Mouse (Mus musculus) midbrain, embryonic 13.5 days (tissue): Measurements from ENCODE around the gene Tmem269. TPM values are rescaled to one million over a fixed set of nuclear protein-coding genes. Genes with fewer than 3 reads are reported as not detected.

ENCODE experiments used
- ATAC-seq: fragments of 200-750 bp; cut with Nextera tagmentation; 2 replicates; pipeline ENCODE4 v1.8.0; 2017; ENCODE audit warnings: mild to moderate bottlenecking, moderate TSS enrichment, moderate library complexity
- H3K27ac ChIP-seq: fragments of 300-500 bp; sonication (generic); 2 replicates; pipeline ENCODE4 v1.5.1; 2015; ENCODE audit warnings: inconsistent platforms, mild to moderate bottlenecking, moderate library complexity
- H3K27me3 ChIP-seq: fragments of 300-500 bp; sonication (generic); 2 replicates; pipeline ENCODE4 v1.6.1; 2015; ENCODE audit warnings: mild to moderate bottlenecking, inconsistent platforms
- H3K36me3 ChIP-seq: fragments of 300-500 bp; sonication (generic); 2 replicates; pipeline ENCODE4 v1.6.1; 2015; ENCODE audit warnings: mild to moderate bottlenecking, inconsistent platforms
- H3K4me1 ChIP-seq: fragments of 300-500 bp; sonication (generic); replicated peaks from 2 replicates; pipeline ENCODE4 v1.6.1; 2015; ENCODE audit warnings: inconsistent platforms
- H3K4me2 ChIP-seq: fragments of 300-500 bp; sonication (generic); replicated peaks from 2 replicates; pipeline ENCODE4 v1.6.1; 2015; ENCODE audit warnings: moderate library complexity, mild to moderate bottlenecking, inconsistent platforms
- H3K4me3 ChIP-seq: fragments of 300-500 bp; sonication (generic); replicated peaks from 2 replicates; pipeline ENCODE4 v1.5.1; 2015; ENCODE audit warnings: mild to moderate bottlenecking, inconsistent platforms
- H3K9ac ChIP-seq: fragments of 300-500 bp; sonication (generic); replicated peaks from 2 replicates; pipeline ENCODE4 v1.6.1; 2015; ENCODE audit warnings: mild to moderate bottlenecking, inconsistent platforms
- H3K9me3 ChIP-seq: fragments of 300-500 bp; sonication (generic); 2 replicates; pipeline ENCODE4 v1.6.1; 2016; ENCODE audit warnings: mild to moderate bottlenecking, inconsistent platforms
- WGBS: fragments of 180-500 bp; shearing (Covaris S2); methylation state at CpG from one replicate; pipeline ENCODE4 v1.1.7; 2015; 5-methylcytosine and 5-hydroxymethylcytosine counted together
- polyA plus RNA-seq: library from polyadenylated mRNA; unstranded; fragments of >200 nt; fragmentation: Nextera tagmentation; extraction: Ambion mirVana; gene quantifications from 2 replicates; pipeline ENCODE4 v1.2.1, GENCODE M21; 2015

The Tmem269 gene
- polyA plus RNA-seq, 1 experiment from 2014 or later, result 0.34 TPM

DNA sequence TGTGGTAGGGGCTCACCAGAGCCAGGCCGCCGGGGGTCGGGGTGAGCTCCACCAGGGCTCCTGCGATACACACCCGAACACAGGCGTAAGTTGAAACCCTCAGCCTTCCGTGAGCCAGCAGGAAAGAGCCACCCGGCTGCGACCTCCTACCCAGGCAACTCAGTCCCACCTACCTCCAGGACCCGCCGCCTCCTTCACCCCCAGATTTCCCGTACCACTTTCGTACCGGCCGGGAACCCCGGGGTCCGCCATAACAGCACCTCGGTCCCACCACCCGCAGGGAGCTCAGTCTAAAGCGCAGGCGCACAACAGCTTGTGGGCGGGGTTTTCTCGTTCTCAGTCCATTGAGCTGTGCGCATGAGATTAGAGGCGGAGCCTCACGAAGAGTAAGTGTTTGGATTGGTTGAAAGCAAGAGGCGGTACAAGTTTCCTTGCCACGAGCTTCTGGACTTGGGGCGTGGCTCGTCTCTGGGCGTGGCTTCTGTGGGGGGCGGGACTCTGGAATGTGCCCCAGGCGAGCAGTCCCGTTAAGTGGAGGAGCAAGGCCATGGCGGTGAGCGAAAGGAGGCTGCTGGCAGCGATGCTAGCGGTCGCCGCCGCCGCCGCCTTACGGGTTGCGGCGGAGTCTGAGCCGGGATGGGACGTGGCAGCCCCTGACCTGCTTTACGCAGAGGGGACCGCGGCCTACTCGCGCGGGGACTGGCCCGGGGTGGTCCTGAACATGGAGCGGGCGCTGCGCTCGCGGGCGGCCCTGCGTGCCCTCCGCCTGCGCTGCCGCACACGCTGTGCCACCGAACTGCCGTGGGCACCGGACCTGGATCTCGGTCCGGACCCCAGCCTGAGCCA, 14.6 kb upstream of the Tmem269 start, which contains the start of the genes AU022252 and P3h1:
AU022252 (minus strand) TSS at position 303 of the 846 bp plus-strand sequence.
P3h1 (plus strand) TSS at position 506 of the 846 bp plus-strand sequence.
- H3K4me1 ChIP-seq, result peaks cover 19% of the 10 kb centered on the region
- peak within 1 kb of the TSS; percentile 85 for H3K9ac ChIP-seq
- peak within 1 kb of the TSS; percentile 81 for H3K4me3 ChIP-seq
- no peaks in the 10 kb centered on the region for H3K27me3 ChIP-seq
- ATAC-seq, result peak; percentile 93
- peak within 1 kb of the TSS; percentile 92 for H3K4me2 ChIP-seq
- WGBS, result under 1% methylated on average over 71 of the region's 71 CpGs
- no peaks in the 10 kb centered on the region for H3K9me3 ChIP-seq
- peak within 1 kb of the TSS; percentile 65 for H3K27ac ChIP-seq
- peaks cover 24% of the 10 kb centered on the region for H3K36me3 ChIP-seq

DNA sequence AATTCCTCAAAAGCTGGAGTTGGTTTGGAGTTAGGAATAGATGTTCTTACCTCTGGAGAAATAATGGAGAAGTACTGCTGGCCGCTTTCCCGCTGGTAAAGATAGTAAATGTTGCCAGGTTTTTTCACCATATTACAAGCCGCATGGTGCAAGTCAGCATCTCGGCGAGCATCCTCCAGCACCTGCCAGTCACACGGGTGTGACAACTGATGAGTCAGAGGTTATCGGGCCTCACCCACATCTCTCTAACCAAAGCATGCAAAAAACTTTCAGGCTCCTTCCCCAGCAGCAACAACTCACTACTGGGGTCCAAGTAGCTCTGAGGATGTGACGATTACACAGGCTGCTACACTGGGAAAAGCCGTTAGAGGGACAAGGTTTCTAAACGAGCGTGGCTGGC, 8.7 kb upstream of the Tmem269 start:
- ATAC-seq, result no peak
- WGBS, result 94% methylated on average over 11 of the region's 11 CpGs
- Histone ChIP-seq H3K9ac (no peak overlapping the region), H3K27me3 (no peaks in the 10 kb centered on the region), H3K4me3 (no peak overlapping the region), H3K36me3 (peaks cover 59% of the 10 kb centered on the region), H3K9me3 (no peaks in the 10 kb centered on the region), H3K27ac (no peak overlapping the region), H3K4me1 (peaks cover 6% of the 10 kb centered on the region), H3K4me2 (no peak overlapping the region)

DNA sequence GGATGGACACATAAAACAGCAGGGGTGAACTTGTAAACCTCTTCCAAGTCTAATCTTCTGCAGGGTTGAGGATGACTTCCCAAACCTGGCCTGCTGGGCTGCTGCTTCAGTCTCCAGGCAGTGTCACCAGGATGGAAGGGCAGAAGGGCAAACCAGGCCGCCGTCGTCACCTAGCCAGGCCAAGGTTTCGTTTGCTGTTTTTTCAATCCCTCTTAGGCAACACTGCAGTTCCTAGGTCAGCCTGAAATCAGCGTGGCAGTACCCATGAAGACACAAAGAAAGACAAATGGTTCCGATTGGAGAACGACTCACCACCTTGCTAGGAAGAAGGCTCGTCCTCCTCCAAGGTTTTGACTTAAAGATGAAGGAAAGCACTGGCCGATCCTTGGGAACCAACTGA, 7.7 kb upstream of the Tmem269 start:
- ATAC-seq, result no peak
- Histone ChIP-seq H3K4me1 (no peaks in the 10 kb centered on the region), H3K27me3 (no peaks in the 10 kb centered on the region), H3K36me3 (peaks cover 59% of the 10 kb centered on the region), H3K4me3 (no peak overlapping the region), H3K4me2 (no peak overlapping the region), H3K9me3 (no peaks in the 10 kb centered on the region), H3K27ac (no peak overlapping the region), H3K9ac (no peak overlapping the region)
- WGBS, result 95% methylated on average over 9 of the region's 9 CpGs

DNA sequence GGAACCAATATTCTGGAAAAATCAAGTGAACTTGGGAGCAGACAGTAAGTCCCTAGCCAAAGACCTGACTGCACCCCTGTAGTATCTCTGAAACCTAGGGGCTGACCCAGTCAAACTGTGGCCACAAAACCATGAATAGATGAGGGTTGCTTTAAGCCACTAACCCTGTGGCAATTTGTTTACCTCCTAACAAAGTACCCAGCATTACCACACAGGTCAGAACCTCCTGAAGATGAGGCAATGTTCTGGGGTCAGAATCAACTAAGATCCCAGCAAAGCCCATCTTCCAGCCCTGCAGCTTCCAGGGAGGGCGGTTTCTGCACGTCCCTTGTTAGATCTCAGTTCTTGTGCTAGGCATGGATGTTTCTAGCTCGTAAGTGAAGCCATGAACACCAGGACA, 6.5 kb upstream of the Tmem269 start:
- no peak for ATAC-seq
- peaks cover 59% of the 10 kb centered on the region for H3K36me3 ChIP-seq
- WGBS, result 91% methylated on average over 3 of the region's 3 CpGs

DNA sequence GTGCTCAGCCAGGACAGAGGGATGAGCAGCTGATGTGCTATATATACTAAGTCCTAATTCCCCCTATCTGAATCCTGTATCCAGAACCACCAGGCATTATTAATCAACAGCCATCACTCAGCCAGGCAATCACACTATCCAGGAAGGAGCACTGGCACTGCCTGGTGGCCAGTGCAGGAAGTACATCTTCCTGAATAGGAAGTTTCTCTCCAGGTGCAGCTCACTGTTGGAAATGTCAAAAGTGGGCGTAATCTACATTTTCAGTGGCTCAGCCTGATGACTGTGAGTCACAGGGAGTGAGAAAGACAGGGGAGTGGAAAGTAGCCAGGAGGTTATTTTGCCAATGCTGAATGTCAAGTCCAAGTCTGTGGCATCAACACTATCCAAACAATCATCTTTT, 5.7 kb upstream of the Tmem269 start:
- no peak overlapping the region for H3K9ac ChIP-seq
- no peaks in the 10 kb centered on the region for H3K9me3 ChIP-seq
- ATAC-seq, result peak; percentile 24; the same call in 1 of the 2 replicates
- no peak overlapping the region for H3K4me2 ChIP-seq
- H3K4me1 ChIP-seq, result no peaks in the 10 kb centered on the region
- peaks cover 59% of the 10 kb centered on the region for H3K36me3 ChIP-seq
- H3K27me3 ChIP-seq, result no peaks in the 10 kb centered on the region
- H3K4me3 ChIP-seq, result no peak overlapping the region
- WGBS, result 88% methylated on average over 1 of the region's 1 CpGs
- H3K27ac ChIP-seq, result no peak overlapping the region

More for the DNA sequence above, 6.5 kb upstream of the Tmem269 start:
- no peak overlapping the region for H3K9ac ChIP-seq
- no peaks in the 10 kb centered on the region for H3K4me1 ChIP-seq
- no peak overlapping the region for H3K4me3 ChIP-seq
- H3K27ac ChIP-seq, result no peak overlapping the region
- H3K9me3 ChIP-seq, result no peaks in the 10 kb centered on the region
- no peak overlapping the region for H3K4me2 ChIP-seq
- no peaks in the 10 kb centered on the region for H3K27me3 ChIP-seq

DNA sequence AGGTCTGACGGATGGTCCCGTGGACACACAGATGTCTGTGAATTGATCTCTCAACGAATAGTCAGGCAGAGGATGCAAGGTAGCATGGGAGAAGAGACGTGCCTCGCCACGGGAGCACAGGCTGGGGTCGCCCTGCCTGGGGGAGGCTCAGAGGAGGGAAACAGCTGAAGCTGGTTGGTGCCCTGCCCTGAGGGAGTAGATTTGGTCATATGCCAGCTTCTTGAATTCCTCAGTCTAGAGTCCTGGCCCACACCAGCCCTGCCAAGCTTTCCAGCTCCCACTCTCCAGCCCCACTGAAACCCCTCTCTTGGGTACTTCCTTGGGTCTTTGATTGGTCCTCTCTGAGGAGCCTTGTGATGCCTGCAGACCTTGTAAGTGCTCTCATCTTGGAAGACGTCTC, 1.4 kb downstream of the Tmem269 start:
- 83% methylated on average over 8 of the region's 8 CpGs for WGBS
- Histone ChIP-seq H3K4me2 (no peak overlapping the region), H3K36me3 (no peaks in the 10 kb centered on the region), H3K27ac (no peak overlapping the region), H3K4me1 (0 out of 2 replicates have a peak, but pooled peaks cover 5% of the 10 kb centered on the region), H3K9ac (no peak overlapping the region), H3K27me3 (no peaks in the 10 kb centered on the region), H3K4me3 (no peak overlapping the region), H3K9me3 (no peaks in the 10 kb centered on the region)
- no peak for ATAC-seq

DNA sequence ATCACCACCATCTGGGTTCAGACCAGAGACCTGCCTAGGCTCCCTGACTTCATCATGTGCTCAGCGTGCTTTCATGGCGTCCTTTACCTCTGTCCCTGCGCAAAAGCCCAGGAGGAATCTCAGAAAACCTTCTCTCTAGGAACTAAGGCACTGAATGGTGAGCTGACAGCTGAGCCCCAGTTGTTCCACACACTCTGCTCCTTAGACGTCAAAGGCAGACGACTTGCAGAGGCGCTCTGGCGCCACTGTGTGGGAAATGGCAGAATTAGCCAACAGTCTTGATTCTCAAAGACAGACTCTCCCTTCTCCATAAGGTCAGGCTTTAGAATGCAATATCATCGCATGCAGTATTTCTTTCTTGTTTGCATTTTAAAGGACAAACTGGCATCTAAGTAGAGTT, 13.3 kb downstream of the Tmem269 start:
- no peak overlapping the region for H3K27ac ChIP-seq
- no peaks in the 10 kb centered on the region for H3K9me3 ChIP-seq
- no peak overlapping the region for H3K9ac ChIP-seq
- H3K4me2 ChIP-seq, result no peak overlapping the region
- no peak overlapping the region for H3K4me3 ChIP-seq
- no peaks in the 10 kb centered on the region for H3K27me3 ChIP-seq
- peak; percentile 74 for ATAC-seq
- H3K36me3 ChIP-seq, result peaks cover 15% of the 10 kb centered on the region
- 0 out of 2 replicates have a peak, but pooled peaks cover 7% of the 10 kb centered on the region for H3K4me1 ChIP-seq
- WGBS, result 17% methylated on average over 8 of the region's 8 CpGs

DNA sequence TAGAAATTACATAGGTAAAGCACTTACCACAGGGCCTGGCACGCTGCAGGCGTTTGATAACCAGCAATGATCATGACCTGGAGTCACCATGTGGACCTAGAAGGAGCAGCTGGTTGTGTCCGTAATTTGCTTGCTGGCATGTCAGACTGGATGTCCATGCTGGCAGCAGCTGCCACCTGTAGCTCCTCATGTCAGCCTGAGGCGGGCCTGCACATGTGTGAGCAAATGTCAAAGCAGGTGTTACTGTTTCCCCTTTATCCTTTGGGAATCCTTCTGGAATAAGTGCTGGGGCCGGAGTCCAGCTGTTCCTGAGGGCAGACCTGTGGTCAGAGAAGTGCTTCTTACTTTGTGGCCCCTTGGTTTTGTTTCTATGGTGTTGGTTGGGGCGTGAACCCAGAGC, 19.9 kb downstream of the Tmem269 start:
- no peak overlapping the region for H3K4me3 ChIP-seq
- ATAC-seq, result no peak
- no peak overlapping the region for H3K27ac ChIP-seq
- no peaks in the 10 kb centered on the region for H3K9me3 ChIP-seq
- H3K36me3 ChIP-seq, result peaks cover 15% of the 10 kb centered on the region
- WGBS, result 91% methylated on average over 6 of the region's 6 CpGs
- H3K27me3 ChIP-seq, result no peaks in the 10 kb centered on the region
- no peak overlapping the region for H3K9ac ChIP-seq
- peaks cover 33% of the 10 kb centered on the region for H3K4me1 ChIP-seq
- H3K4me2 ChIP-seq, result peak overlapping the region; percentile 77; the same call in 1 of the 2 replicates

DNA sequence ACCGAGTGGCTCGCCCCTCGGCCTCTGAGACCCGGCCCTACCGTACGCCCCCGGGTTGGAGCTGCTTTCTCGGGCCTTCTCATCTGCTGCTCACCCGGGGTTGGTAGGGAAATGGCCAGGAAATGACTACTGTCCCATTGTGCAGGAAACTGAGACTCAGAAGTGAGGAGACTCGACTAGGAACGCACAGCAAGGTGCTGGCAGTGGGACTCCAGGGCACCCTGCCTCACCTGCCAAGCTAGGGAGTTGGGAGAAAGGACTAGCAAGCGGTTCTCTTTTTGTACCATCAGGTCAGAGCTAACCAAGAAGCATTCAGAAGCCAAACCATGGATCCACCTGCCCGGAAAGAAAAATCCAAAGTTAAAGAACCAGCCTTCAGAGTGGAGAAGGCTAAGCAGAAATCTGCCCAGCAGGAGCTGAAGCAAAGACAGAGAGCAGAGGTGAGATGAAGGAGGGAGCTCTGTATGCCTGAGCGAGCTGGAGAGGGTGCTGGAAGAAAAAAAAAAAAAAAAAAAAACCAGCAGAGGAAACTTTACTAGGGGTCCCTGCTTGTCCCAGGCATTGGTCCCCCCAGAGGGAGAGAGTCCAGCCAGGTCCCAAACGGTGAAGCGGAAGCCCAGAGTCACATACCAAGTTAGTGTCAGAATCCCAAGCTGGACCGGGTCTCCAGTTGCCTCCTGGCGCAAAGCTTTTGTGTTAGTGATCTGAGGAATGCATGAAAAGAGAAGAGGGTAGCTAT, 22.3 kb downstream of the Tmem269 start:
- no peaks in the 10 kb centered on the region for H3K27me3 ChIP-seq
- peaks cover 4% of the 10 kb centered on the region for H3K36me3 ChIP-seq
- no peaks in the 10 kb centered on the region for H3K9me3 ChIP-seq
- peak overlapping the region; percentile 77 for H3K4me2 ChIP-seq
- peak; percentile 38 for ATAC-seq
- H3K27ac ChIP-seq, result peak overlapping the region; percentile 82
- WGBS, result 5% methylated on average over 18 of the region's 18 CpGs
- H3K4me3 ChIP-seq, result peak overlapping the region; percentile 80
- peaks cover 33% of the 10 kb centered on the region for H3K4me1 ChIP-seq
- peak overlapping the region; percentile 85 for H3K9ac ChIP-seq

DNA sequence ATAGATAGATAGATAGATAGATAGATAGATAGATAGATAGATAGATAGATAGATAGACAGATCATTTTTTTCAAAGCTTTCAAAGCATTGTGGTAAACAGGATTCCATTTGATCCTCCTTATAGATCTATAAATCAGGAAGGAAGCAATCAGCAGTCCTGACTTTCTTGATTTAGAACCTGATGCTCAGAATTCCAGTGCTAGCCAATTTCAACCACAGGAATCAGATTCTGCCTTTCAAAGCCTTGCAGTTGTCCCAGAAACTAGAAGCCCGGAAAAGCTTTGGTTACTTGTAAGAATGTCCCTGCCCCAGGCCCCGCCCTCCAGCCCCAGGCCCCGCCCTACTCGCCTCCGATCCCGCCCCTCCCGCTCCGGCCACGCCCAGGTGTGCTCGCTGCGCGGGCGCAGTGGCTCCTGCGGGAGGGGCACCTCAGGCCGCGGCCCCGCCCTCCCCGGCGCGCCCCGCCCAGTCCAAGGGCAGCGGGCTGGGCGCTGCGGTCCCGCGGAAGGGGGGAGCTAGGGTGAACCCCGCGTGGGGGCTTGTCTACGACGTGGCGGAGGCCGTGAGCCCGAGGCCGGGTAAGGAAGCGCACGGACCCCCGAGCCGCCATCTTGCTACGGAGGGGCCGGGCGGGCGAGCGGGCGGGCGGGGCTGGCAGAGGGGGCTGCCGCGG, 23.0 kb downstream of the Tmem269 start, which contains the start of gene Svbp:
Svbp (plus strand) TSS at position 398 of the 673 bp plus-strand sequence.
- H3K4me1 ChIP-seq, result peaks cover 33% of the 10 kb centered on the region
- peak within 1 kb of the TSS; percentile 80 for H3K4me3 ChIP-seq
- WGBS, result under 1% methylated on average over 30 of the region's 47 CpGs
- H3K27me3 ChIP-seq, result no peaks in the 10 kb centered on the region
- no peaks in the 10 kb centered on the region for H3K9me3 ChIP-seq
- H3K36me3 ChIP-seq, result no peaks in the 10 kb centered on the region; the same call in none of the 2 replicates
- H3K4me2 ChIP-seq, result peak within 1 kb of the TSS; percentile 77
- peak within 1 kb of the TSS; percentile 82 for H3K27ac ChIP-seq
- peak; percentile 91 for ATAC-seq
- H3K9ac ChIP-seq, result peak within 1 kb of the TSS; percentile 85

DNA sequence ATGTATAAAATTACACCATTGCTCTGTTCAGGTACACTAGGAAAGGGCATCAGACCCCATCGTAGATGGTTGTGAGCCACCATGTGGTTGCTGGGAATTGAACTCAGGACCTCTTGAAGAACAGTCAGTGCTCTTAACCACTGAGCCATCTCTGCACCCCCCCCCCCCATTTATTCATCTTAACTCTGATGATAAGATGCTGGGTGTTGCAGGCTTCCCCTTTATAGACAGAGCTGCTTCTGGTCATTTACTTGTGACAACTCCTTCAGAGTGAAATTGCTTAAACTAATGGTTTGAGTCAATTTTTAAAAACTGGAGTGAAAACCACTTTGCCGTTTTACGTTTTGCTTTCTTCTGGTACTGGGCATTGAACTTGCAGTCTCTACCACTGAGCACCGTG, 25.3 kb downstream of the Tmem269 start:
- Histone ChIP-seq H3K27me3 (no peaks in the 10 kb centered on the region), H3K27ac (no peak overlapping the region), H3K9ac (no peak overlapping the region), H3K9me3 (no peaks in the 10 kb centered on the region), H3K36me3 (no peaks in the 10 kb centered on the region), H3K4me3 (no peak overlapping the region), H3K4me2 (no peak overlapping the region), H3K4me1 (peaks cover 22% of the 10 kb centered on the region)
- WGBS, result 91% methylated on average over 4 of the region's 4 CpGs
- no peak for ATAC-seq
